Mouse (Mus musculus): Measurements from ENCODE around the gene Gm49361. TPM values are rescaled to one million over a fixed set of nuclear protein-coding genes. Genes with fewer than 3 reads are reported as not detected.

The Gm49361 gene
- polyA plus RNA-seq, 1 experiment from 2014 or later, result not detected

- no peak overlapping the region for H3K4me2 ChIP-seq (replicated peaks; ENCODE audit: low read depth, low read length)
- no peak overlapping the region for H3K4me3 ChIP-seq (ENCODE audit: low read length)
- 0 out of 2 replicates have a peak, but pooled peaks cover 7% of the 10 kb centered on the region for H3K36me3 ChIP-seq (ENCODE audit: insufficient read depth, low read length)
- no peak overlapping the region; the same call in 1 of the 2 replicates for H3K27ac ChIP-seq (ENCODE audit: low read length)
- no peaks in the 10 kb centered on the region for H3K27me3 ChIP-seq (ENCODE audit: insufficient read depth, low read length)
- no peak overlapping the region for H3K9ac ChIP-seq (replicated peaks; ENCODE audit: low read length)
- H3K4me1 ChIP-seq (ENCODE audit: insufficient read depth, low read length), result peaks cover 19% of the 10 kb centered on the region
- no peaks in the 10 kb centered on the region for H3K9me3 ChIP-seq (ENCODE audit: low read length)
- peak; percentile 50; the same call in 1 of the 2 replicates for ATAC-seq (ENCODE audit: low FRiP score, low TSS enrichment)
- 69% methylated on average over 10 of the region's 10 CpGs for WGBS
Measured at GRCm38 (mm10) chr14:57709171-57709570, 36.7 kb downstream of the Gm49361 start.

GRCm38 (mm10) chr14:57708580-57708979 is 37.3 kb downstream of the Gm49361 start:
- Histone ChIP-seq H3K36me3 (ENCODE audit: insufficient read depth, low read length) (0 out of 2 replicates have a peak, but pooled peaks cover 7% of the 10 kb centered on the region), H3K9ac (replicated peaks; ENCODE audit: low read length) (no peak overlapping the region), H3K27ac (ENCODE audit: low read length) (no peak overlapping the region; the same call in 1 of the 2 replicates), H3K4me2 (replicated peaks; ENCODE audit: low read depth, low read length) (no peak overlapping the region), H3K9me3 (ENCODE audit: low read length) (no peaks in the 10 kb centered on the region), H3K4me1 (ENCODE audit: insufficient read depth, low read length) (peaks cover 19% of the 10 kb centered on the region), H3K27me3 (ENCODE audit: insufficient read depth, low read length) (no peaks in the 10 kb centered on the region), H3K4me3 (ENCODE audit: low read length) (no peak overlapping the region)
- ATAC-seq (ENCODE audit: low FRiP score, low TSS enrichment), result no peak
- 77% methylated on average over 7 of the region's 7 CpGs for whole genome bisulfite sequencing

GRCm38 (mm10) chr14:57707100-57707893 is 38.6 kb downstream of the Gm49361 start:
- Histone ChIP-seq H3K9ac (replicated peaks; ENCODE audit: low read length) (no peak overlapping the region; the same call in 1 of the 2 replicates), H3K4me2 (replicated peaks; ENCODE audit: low read depth, low read length) (no peak overlapping the region), H3K4me3 (ENCODE audit: low read length) (no peak overlapping the region), H3K9me3 (ENCODE audit: low read length) (no peaks in the 10 kb centered on the region), H3K27me3 (ENCODE audit: insufficient read depth, low read length) (no peaks in the 10 kb centered on the region), H3K4me1 (ENCODE audit: insufficient read depth, low read length) (peaks cover 19% of the 10 kb centered on the region), H3K36me3 (ENCODE audit: insufficient read depth, low read length) (peaks cover 14% of the 10 kb centered on the region; the same call in 1 of the 2 replicates), H3K27ac (ENCODE audit: low read length) (peak overlapping the region; percentile 83)
- 58% methylated on average over 18 of the region's 18 CpGs for WGBS
- peak; percentile 20; the same call in 1 of the 2 replicates for ATAC-seq (ENCODE audit: low FRiP score, low TSS enrichment)

- Histone ChIP-seq H3K27ac (ENCODE audit: low read length) (peak overlapping the region; percentile 83), H3K9me3 (ENCODE audit: low read length) (no peaks in the 10 kb centered on the region), H3K9ac (replicated peaks; ENCODE audit: low read length) (no peak overlapping the region), H3K4me3 (ENCODE audit: low read length) (no peak overlapping the region), H3K36me3 (ENCODE audit: insufficient read depth, low read length) (peaks cover 14% of the 10 kb centered on the region; the same call in 1 of the 2 replicates), H3K27me3 (ENCODE audit: insufficient read depth, low read length) (no peaks in the 10 kb centered on the region), H3K4me1 (ENCODE audit: insufficient read depth, low read length) (peaks cover 19% of the 10 kb centered on the region), H3K4me2 (replicated peaks; ENCODE audit: low read depth, low read length) (no peak overlapping the region)
- no peak for ATAC-seq (ENCODE audit: low FRiP score, low TSS enrichment)
- WGBS, result 85% methylated on average over 4 of the region's 4 CpGs
Measured at GRCm38 (mm10) chr14:57706760-57707099, 39.2 kb downstream of the Gm49361 start.

- H3K4me2 ChIP-seq (replicated peaks; ENCODE audit: low read depth, low read length), result no peak overlapping the region
- H3K4me3 ChIP-seq (ENCODE audit: low read length), result no peak overlapping the region
- H3K4me1 ChIP-seq (ENCODE audit: insufficient read depth, low read length), result peaks cover 13% of the 10 kb centered on the region
- no peaks in the 10 kb centered on the region for H3K9me3 ChIP-seq (ENCODE audit: low read length)
- no peak overlapping the region for H3K27ac ChIP-seq (ENCODE audit: low read length)
- peaks cover 14% of the 10 kb centered on the region; the same call in 1 of the 2 replicates for H3K36me3 ChIP-seq (ENCODE audit: insufficient read depth, low read length)
- H3K9ac ChIP-seq (replicated peaks; ENCODE audit: low read length), result no peak overlapping the region
- H3K27me3 ChIP-seq (ENCODE audit: insufficient read depth, low read length), result no peaks in the 10 kb centered on the region
- 76% methylated on average over 4 of the region's 4 CpGs for WGBS
- no peak for ATAC-seq (ENCODE audit: low FRiP score, low TSS enrichment)
Measured at GRCm38 (mm10) chr14:57705759-57706158, 40.1 kb downstream of the Gm49361 start.

GRCm38 (mm10) chr14:57705075-57705474 is 40.8 kb downstream of the Gm49361 start:
- Histone ChIP-seq H3K4me2 (replicated peaks; ENCODE audit: low read depth, low read length) (no peak overlapping the region), H3K27ac (ENCODE audit: low read length) (no peak overlapping the region), H3K36me3 (ENCODE audit: insufficient read depth, low read length) (peaks cover 18% of the 10 kb centered on the region), H3K9me3 (ENCODE audit: low read length) (no peaks in the 10 kb centered on the region), H3K27me3 (ENCODE audit: insufficient read depth, low read length) (no peaks in the 10 kb centered on the region), H3K4me3 (ENCODE audit: low read length) (no peak overlapping the region), H3K4me1 (ENCODE audit: insufficient read depth, low read length) (peaks cover 13% of the 10 kb centered on the region), H3K9ac (replicated peaks; ENCODE audit: low read length) (no peak overlapping the region)
- ATAC-seq (ENCODE audit: low FRiP score, low TSS enrichment), result no peak
- 80% methylated on average over 4 of the region's 4 CpGs for WGBS

- Histone ChIP-seq H3K27ac (ENCODE audit: low read length) (no peak overlapping the region), H3K36me3 (ENCODE audit: insufficient read depth, low read length) (peaks cover 36% of the 10 kb centered on the region), H3K9me3 (ENCODE audit: low read length) (no peaks in the 10 kb centered on the region), H3K4me2 (replicated peaks; ENCODE audit: low read depth, low read length) (no peak overlapping the region), H3K4me3 (ENCODE audit: low read length) (no peak overlapping the region), H3K4me1 (ENCODE audit: insufficient read depth, low read length) (peaks cover 1% of the 10 kb centered on the region; the same call in 1 of the 2 replicates), H3K9ac (replicated peaks; ENCODE audit: low read length) (no peak overlapping the region), H3K27me3 (ENCODE audit: insufficient read depth, low read length) (no peaks in the 10 kb centered on the region)
- no peak for ATAC-seq (ENCODE audit: low FRiP score, low TSS enrichment)
- WGBS, result 77% methylated on average over 12 of the region's 12 CpGs
Measured at GRCm38 (mm10) chr14:57701915-57702477, 43.9 kb downstream of the Gm49361 start.

GRCm38 (mm10) chr14:57699461-57699970 is 46.4 kb downstream of the Gm49361 start:
- Histone ChIP-seq H3K4me2 (replicated peaks; ENCODE audit: low read depth, low read length) (no peak overlapping the region), H3K27me3 (ENCODE audit: insufficient read depth, low read length) (no peaks in the 10 kb centered on the region), H3K36me3 (ENCODE audit: insufficient read depth, low read length) (peaks cover 50% of the 10 kb centered on the region), H3K9me3 (ENCODE audit: low read length) (no peaks in the 10 kb centered on the region), H3K9ac (replicated peaks; ENCODE audit: low read length) (no peak overlapping the region), H3K4me1 (ENCODE audit: insufficient read depth, low read length) (no peaks in the 10 kb centered on the region), H3K4me3 (ENCODE audit: low read length) (no peak overlapping the region), H3K27ac (ENCODE audit: low read length) (no peak overlapping the region)
- no peak for ATAC-seq (ENCODE audit: low FRiP score, low TSS enrichment)
- 97% methylated on average over 28 of the region's 33 CpGs for whole genome bisulfite sequencing

GRCm38 (mm10) chr14:57699016-57699415 is 46.9 kb downstream of the Gm49361 start:
- no peak for ATAC-seq (ENCODE audit: low FRiP score, low TSS enrichment)
- Histone ChIP-seq H3K27ac (ENCODE audit: low read length) (no peak overlapping the region), H3K4me1 (ENCODE audit: insufficient read depth, low read length) (no peaks in the 10 kb centered on the region), H3K27me3 (ENCODE audit: insufficient read depth, low read length) (no peaks in the 10 kb centered on the region), H3K36me3 (ENCODE audit: insufficient read depth, low read length) (peaks cover 55% of the 10 kb centered on the region), H3K4me2 (replicated peaks; ENCODE audit: low read depth, low read length) (no peak overlapping the region), H3K4me3 (ENCODE audit: low read length) (no peak overlapping the region), H3K9me3 (ENCODE audit: low read length) (no peaks in the 10 kb centered on the region), H3K9ac (replicated peaks; ENCODE audit: low read length) (no peak overlapping the region)
- WGBS, result 90% methylated on average over 10 of the region's 10 CpGs

GRCm38 (mm10) chr14:57696066-57696465 is 49.8 kb downstream of the Gm49361 start:
- ATAC-seq (ENCODE audit: low FRiP score, low TSS enrichment), result no peak
- Histone ChIP-seq H3K36me3 (ENCODE audit: insufficient read depth, low read length) (peaks cover 71% of the 10 kb centered on the region), H3K4me3 (ENCODE audit: low read length) (no peak overlapping the region), H3K9ac (replicated peaks; ENCODE audit: low read length) (no peak overlapping the region), H3K4me1 (ENCODE audit: insufficient read depth, low read length) (no peaks in the 10 kb centered on the region), H3K27me3 (ENCODE audit: insufficient read depth, low read length) (no peaks in the 10 kb centered on the region), H3K9me3 (ENCODE audit: low read length) (no peaks in the 10 kb centered on the region), H3K27ac (ENCODE audit: low read length) (no peak overlapping the region), H3K4me2 (replicated peaks; ENCODE audit: low read depth, low read length) (no peak overlapping the region)
- WGBS, result 90% methylated on average over 15 of the region's 15 CpGs

All from kidney, embryonic 16.5 days (tissue).